Mouse (Mus musculus): ENCODE data around the gene Mrps16. TPM values are rescaled to one million over a fixed set of nuclear protein-coding genes. Genes with fewer than 3 reads are reported as not detected.

The Mrps16 gene
- polyA plus RNA-seq, 1 experiment, result 27.6 TPM

DNA sequence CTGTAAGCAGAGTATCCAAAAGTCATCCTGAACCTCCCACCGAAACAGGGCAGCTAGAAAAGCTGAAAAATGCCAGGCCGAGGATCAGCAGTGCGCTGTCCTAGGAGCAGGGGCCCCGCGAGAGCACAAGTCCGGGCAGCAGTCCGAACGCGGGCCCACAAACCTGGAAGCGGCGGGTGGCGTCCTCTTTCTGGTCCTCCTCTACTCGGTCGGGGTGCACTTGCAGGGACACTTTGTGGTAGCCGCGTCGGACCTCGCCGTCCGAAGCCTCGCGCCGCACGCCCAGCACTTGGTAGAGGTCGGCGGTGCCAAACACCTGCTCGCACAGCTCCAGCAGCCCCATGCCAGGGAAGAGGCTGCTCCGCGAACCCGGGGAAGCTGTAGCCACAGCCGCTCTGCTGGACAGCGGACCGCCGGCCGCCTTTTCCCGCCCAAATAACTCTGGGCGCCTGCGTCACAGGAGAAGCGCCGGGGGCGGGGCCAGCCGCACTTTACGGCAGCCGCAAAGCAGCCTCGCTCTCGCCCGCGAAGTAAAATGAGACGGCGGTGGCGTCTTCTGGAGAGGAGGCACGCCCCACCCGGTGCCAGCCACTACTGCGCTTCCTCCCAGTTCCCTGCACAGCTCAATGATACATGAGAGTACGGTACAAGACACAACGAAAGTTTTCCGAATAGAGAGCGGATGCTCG lies 4.8 kb downstream of the Mrps16 start, which contains the start of gene Dnajc9:
Gene Dnajc9, minus strand, starts transcription at position 470 of the 689 bp plus-strand sequence.
- H3K36me3 ChIP-seq (ENCODE audit: control insufficient read depth, insufficient read depth, low read length), result peaks cover 15% of the 10 kb centered on the region; the same call in 1 of the 2 replicates
- peak; percentile 69 to 95 for DNase-seq (ENCODE audit: low read depth in 1 of 2, low spot score in 2 of 2)
- TF ChIP-seq CTCF (IDR thresholded peaks at IDR 0.05; ENCODE audit: extremely low read depth, insufficient read depth, insufficient read length, insufficient replicate concordance) (no peak), POLR2A (IDR thresholded peaks at IDR 0.05; ENCODE audit: low read depth, low read length) (peak; percentile 46; the same call in 1 of the 2 replicates)
- no peaks in the 10 kb centered on the region for H3K27me3 ChIP-seq (ENCODE audit: control insufficient read depth, insufficient read depth, low read length)
- H3K27ac ChIP-seq (ENCODE audit: insufficient read depth, low read length), result peak within 1 kb of the TSS; percentile 77
- peak within 1 kb of the TSS; percentile 92 for H3K4me3 ChIP-seq (ENCODE audit: extremely low read depth, insufficient read depth, insufficient read length)
- H3K4me1 ChIP-seq (ENCODE audit: control insufficient read depth, insufficient read depth, insufficient read length), result peaks cover 3% of the 10 kb centered on the region; the same call in 1 of the 2 replicates
- WGBS, result under 1% methylated on average over 59 of the region's 59 CpGs

- Histone ChIP-seq H3K27ac (ENCODE audit: insufficient read depth, low read length) (peak overlapping the region; percentile 93), H3K4me1 (ENCODE audit: control insufficient read depth, insufficient read depth, insufficient read length) (peaks cover 13% of the 10 kb centered on the region; the same call in 1 of the 2 replicates), H3K36me3 (ENCODE audit: control insufficient read depth, insufficient read depth, low read length) (peaks cover 13% of the 10 kb centered on the region), H3K4me3 (ENCODE audit: extremely low read depth, insufficient read depth, insufficient read length) (peak overlapping the region; percentile 41; the same call in 1 of the 2 replicates), H3K27me3 (ENCODE audit: control insufficient read depth, insufficient read depth, low read length) (no peaks in the 10 kb centered on the region)
- TF ChIP-seq POLR2A (IDR thresholded peaks at IDR 0.05; ENCODE audit: low read depth, low read length), result no peak
- TF ChIP-seq CTCF (IDR thresholded peaks at IDR 0.05; ENCODE audit: extremely low read depth, insufficient read depth, insufficient read length, insufficient replicate concordance), result no peak
- peak; percentile 63 to 65 for DNase-seq (ENCODE audit: low read depth in 1 of 2, low spot score in 2 of 2)
- WGBS, result 25% methylated on average over 9 of the region's 9 CpGs
Measured at GRCm38 (mm10) chr14:20379753-20380430, 13.5 kb downstream of the Mrps16 start.

DNA sequence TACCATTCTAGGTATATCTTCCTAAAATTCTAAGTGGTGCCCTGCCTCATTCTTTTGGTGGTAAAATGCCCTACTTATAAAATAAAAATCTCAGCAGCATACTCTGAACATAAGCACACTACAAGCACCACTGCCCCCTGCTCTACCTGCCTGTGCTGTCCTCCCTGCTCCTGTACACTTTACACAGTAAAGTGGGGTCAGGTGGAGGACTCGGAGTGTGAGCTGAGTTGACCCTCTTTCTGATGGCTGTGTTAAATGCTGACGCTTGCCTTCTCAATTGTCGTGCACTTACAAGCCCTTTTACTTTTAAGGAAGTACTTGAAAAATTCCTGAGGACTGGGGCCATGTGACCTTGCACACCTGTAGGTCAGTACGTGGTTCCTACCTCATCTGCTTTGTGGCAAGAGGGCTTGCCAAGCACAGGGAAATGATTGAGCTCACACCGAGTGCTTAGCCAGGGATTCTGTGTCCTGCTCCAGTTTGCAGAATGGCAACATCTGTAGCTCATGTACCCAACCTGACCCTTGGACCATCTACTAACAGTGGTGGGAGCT lies 14.3 kb downstream of the Mrps16 start:
- peaks cover 13% of the 10 kb centered on the region; the same call in 1 of the 2 replicates for H3K4me1 ChIP-seq (ENCODE audit: control insufficient read depth, insufficient read depth, insufficient read length)
- peak overlapping the region; percentile 41 for H3K4me3 ChIP-seq (ENCODE audit: extremely low read depth, insufficient read depth, insufficient read length)
- no peaks in the 10 kb centered on the region for H3K27me3 ChIP-seq (ENCODE audit: control insufficient read depth, insufficient read depth, low read length)
- no peak for TF ChIP-seq POLR2A (IDR thresholded peaks at IDR 0.05; ENCODE audit: low read depth, low read length)
- no peak for TF ChIP-seq CTCF (IDR thresholded peaks at IDR 0.05; ENCODE audit: extremely low read depth, insufficient read depth, insufficient read length, insufficient replicate concordance)
- WGBS, result 31% methylated on average over 5 of the region's 5 CpGs
- peaks cover 15% of the 10 kb centered on the region for H3K36me3 ChIP-seq (ENCODE audit: control insufficient read depth, insufficient read depth, low read length)
- DNase-seq (ENCODE audit: low read depth in 1 of 2, low spot score in 2 of 2), result peak; percentile 18 to 32
- H3K27ac ChIP-seq (ENCODE audit: insufficient read depth, low read length), result peak overlapping the region; percentile 93

DNA sequence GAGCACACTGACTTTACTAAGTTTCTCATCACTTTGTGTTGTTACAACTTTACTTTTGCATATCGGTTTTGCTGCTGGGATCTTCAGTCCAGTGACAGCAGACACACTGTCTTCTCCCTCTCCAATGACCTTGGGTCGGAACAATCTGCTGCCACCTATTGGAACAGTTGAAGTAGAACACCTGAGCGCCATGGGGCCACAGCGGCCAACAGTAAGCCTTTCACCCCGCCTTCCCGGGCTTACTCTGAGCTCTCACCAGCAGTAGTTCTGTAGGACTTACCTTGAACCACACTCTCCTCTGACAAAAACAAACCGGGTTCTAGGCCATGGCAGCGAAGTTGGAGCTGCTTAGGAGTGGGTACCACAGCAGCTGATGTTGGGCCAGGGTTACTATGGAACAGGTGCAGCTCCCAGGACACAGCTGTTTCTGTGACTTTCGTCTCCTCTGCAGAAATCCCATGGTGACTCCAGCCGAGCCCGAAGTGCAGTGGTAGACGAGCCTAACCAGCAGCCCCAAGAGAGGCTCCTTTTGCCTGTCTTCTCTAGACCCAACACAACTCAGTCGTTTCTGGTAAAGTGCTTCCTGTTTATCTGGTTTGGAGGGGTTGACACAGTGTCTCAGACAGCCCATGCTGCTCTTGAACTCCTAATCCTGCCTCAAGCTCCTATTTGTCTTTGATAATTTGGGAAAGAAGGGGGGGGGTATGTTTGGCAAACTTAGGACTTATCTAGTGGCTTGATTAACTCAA lies 14.9 kb downstream of the Mrps16 start:
- Histone ChIP-seq H3K27ac (ENCODE audit: insufficient read depth, low read length) (peak overlapping the region; percentile 93), H3K4me1 (ENCODE audit: control insufficient read depth, insufficient read depth, insufficient read length) (peaks cover 13% of the 10 kb centered on the region; the same call in 1 of the 2 replicates), H3K4me3 (ENCODE audit: extremely low read depth, insufficient read depth, insufficient read length) (peak overlapping the region; percentile 62), H3K27me3 (ENCODE audit: control insufficient read depth, insufficient read depth, low read length) (no peaks in the 10 kb centered on the region), H3K36me3 (ENCODE audit: control insufficient read depth, insufficient read depth, low read length) (peaks cover 16% of the 10 kb centered on the region)
- TF ChIP-seq POLR2A (IDR thresholded peaks at IDR 0.05; ENCODE audit: low read depth, low read length) (no peak), CTCF (IDR thresholded peaks at IDR 0.05; ENCODE audit: extremely low read depth, insufficient read depth, insufficient read length, insufficient replicate concordance) (peak; percentile 77; the same call in 1 of the 2 replicates)
- peak; percentile 69 for DNase-seq (ENCODE audit: low read depth in 1 of 2, low spot score in 2 of 2)
- 12% methylated on average over 13 of the region's 13 CpGs for WGBS

DNA sequence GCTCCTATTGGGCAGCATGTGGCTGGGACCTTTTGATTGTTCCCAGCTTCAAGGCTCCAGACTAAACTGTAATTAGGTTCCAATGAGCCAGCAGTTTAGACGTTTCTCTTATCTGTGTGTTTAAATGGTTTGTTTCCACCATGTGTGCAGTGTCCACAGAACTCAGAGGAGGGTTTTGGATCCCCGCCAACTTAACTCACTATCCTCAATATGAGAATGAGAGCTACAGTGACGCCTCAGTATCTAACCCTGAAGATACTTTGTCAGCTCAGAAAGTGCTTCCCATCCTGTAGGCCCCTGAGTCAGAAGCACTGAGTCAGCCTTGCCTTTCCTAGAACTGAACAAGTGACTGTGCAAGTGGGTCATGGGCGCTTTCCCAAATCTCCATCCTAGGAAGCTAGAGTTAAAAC lies 16.3 kb downstream of the Mrps16 start:
- DNase-seq (ENCODE audit: low read depth in 1 of 2, low spot score in 2 of 2), result no peak
- 80% methylated on average over 4 of the region's 4 CpGs for WGBS
- Histone ChIP-seq H3K27ac (ENCODE audit: insufficient read depth, low read length) (no peak overlapping the region), H3K36me3 (ENCODE audit: control insufficient read depth, insufficient read depth, low read length) (peaks cover 13% of the 10 kb centered on the region), H3K4me3 (ENCODE audit: extremely low read depth, insufficient read depth, insufficient read length) (no peak overlapping the region), H3K27me3 (ENCODE audit: control insufficient read depth, insufficient read depth, low read length) (no peaks in the 10 kb centered on the region), H3K4me1 (ENCODE audit: control insufficient read depth, insufficient read depth, insufficient read length) (peaks cover 13% of the 10 kb centered on the region)
- TF ChIP-seq CTCF (IDR thresholded peaks at IDR 0.05; ENCODE audit: extremely low read depth, insufficient read depth, insufficient read length, insufficient replicate concordance), result no peak
- TF ChIP-seq POLR2A (IDR thresholded peaks at IDR 0.05; ENCODE audit: low read depth, low read length), result no peak

DNA sequence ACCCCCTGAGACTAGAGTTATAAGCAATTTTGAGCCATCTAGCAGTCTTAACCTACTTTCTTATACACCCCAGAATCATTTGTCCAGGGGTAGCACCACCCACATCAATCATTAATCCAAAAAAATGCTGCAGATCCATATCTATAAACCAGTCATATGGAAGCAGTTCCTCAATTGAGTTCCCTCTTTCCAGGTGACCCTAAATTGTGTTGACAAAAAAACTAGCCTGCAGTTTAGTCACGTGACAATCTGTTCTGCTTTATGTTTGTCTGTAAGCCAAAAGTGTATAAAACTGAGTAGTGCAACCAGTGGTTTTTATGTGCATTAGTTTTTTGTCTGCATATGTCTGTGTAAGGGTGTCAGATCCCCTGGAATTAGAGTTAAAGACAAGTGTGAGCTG lies 21.6 kb downstream of the Mrps16 start:
- Histone ChIP-seq H3K27me3 (ENCODE audit: control insufficient read depth, insufficient read depth, low read length) (no peaks in the 10 kb centered on the region), H3K4me1 (ENCODE audit: control insufficient read depth, insufficient read depth, insufficient read length) (peaks cover 7% of the 10 kb centered on the region), H3K27ac (ENCODE audit: insufficient read depth, low read length) (peak overlapping the region; percentile 23; the same call in 1 of the 2 replicates), H3K36me3 (ENCODE audit: control insufficient read depth, insufficient read depth, low read length) (peaks cover 13% of the 10 kb centered on the region), H3K4me3 (ENCODE audit: extremely low read depth, insufficient read depth, insufficient read length) (no peak overlapping the region)
- 63% methylated on average over 1 of the region's 1 CpGs for WGBS
- TF ChIP-seq POLR2A (IDR thresholded peaks at IDR 0.05; ENCODE audit: low read depth, low read length) (no peak), CTCF (IDR thresholded peaks at IDR 0.05; ENCODE audit: extremely low read depth, insufficient read depth, insufficient read length, insufficient replicate concordance) (no peak)
- DNase-seq (ENCODE audit: low read depth in 1 of 2, low spot score in 2 of 2), result no peak
